Mouse (Mus musculus) midbrain, embryonic 14.5 days (tissue): ENCODE measurements around the gene Txn1. TPM values are rescaled to one million over a fixed set of nuclear protein-coding genes. Genes with fewer than 3 reads are reported as not detected.

ENCODE experiments used
- ATAC-seq: fragments of 200-750 bp; cut with Nextera tagmentation; 2 replicates; pipeline ENCODE4 v1.8.0; 2017; ENCODE audit warnings: moderate number of reproducible peaks, moderate library complexity; ENCODE audit not compliant: low FRiP score, low TSS enrichment
- DNase-seq: peaks from one replicate; pipeline ENCODE4 v3.0.0-alpha.2; 2015
- H3K27ac ChIP-seq: fragments of 300-500 bp; sonication (generic); replicated peaks from 2 replicates; pipeline ENCODE4 v1.5.1; 2014; ENCODE audit warnings: mild to moderate bottlenecking, low read depth, low read length, moderate library complexity
- H3K27me3 ChIP-seq: fragments of 300-500 bp; sonication (generic); 2 replicates; pipeline ENCODE4 v1.6.1; 2014; ENCODE audit warnings: low read length, control low read depth, mixed read lengths; ENCODE audit not compliant: control insufficient read depth, insufficient read depth
- H3K36me3 ChIP-seq: fragments of 300-500 bp; sonication (generic); 2 replicates; pipeline ENCODE4 v1.6.1; 2014; ENCODE audit warnings: low read length, control low read depth; ENCODE audit not compliant: control insufficient read depth, insufficient read depth
- H3K4me1 ChIP-seq: fragments of 300-500 bp; sonication (generic); 2 replicates; pipeline ENCODE4 v1.6.1; 2014; ENCODE audit warnings: mild to moderate bottlenecking, antibody characterized with exemption, low read length, control low read depth; ENCODE audit not compliant: control insufficient read depth, insufficient read depth
- H3K4me2 ChIP-seq: fragments of 300-500 bp; sonication (generic); 2 replicates; pipeline ENCODE4 v1.6.1; 2014; ENCODE audit warnings: mild to moderate bottlenecking, low read length, moderate library complexity
- H3K4me3 ChIP-seq: fragments of 300-500 bp; sonication (generic); replicated peaks from 2 replicates; pipeline ENCODE4 v1.5.1; 2014; ENCODE audit warnings: low read depth, low read length
- H3K9ac ChIP-seq: fragments of 300-500 bp; sonication (generic); replicated peaks from 2 replicates; pipeline ENCODE4 v1.6.1; 2014; ENCODE audit warnings: mild to moderate bottlenecking, low read length, moderate library complexity
- H3K9me3 ChIP-seq: fragments of 300-500 bp; sonication (generic); 2 replicates; pipeline ENCODE4 v1.6.1; 2016; ENCODE audit warnings: low read length, control low read depth, mixed read lengths; ENCODE audit not compliant: control insufficient read depth
- WGBS: fragments of 180-500 bp; shearing (Covaris S2); extraction: QIAGEN DNeasy Blood & Tissue Kit; methylation state at CpG from one replicate; pipeline ENCODE4 v1.1.7; 2014; 5-methylcytosine and 5-hydroxymethylcytosine counted together
- polyA plus RNA-seq: library from polyadenylated mRNA; unstranded; fragments of >200 nt; fragmentation: Nextera tagmentation; extraction: Ambion mirVana; gene quantifications from 2 replicates; pipeline ENCODE4 v1.2.1, GENCODE M21; 2014

Gene Txn1
- polyA plus RNA-seq, 1 experiment from 2014 or later = 282 TPM

- ATAC-seq = no peak
- Histone ChIP-seq H3K4me1 (peaks cover 12% of the 10 kb centered on the region), H3K4me3 (no peak overlapping the region), H3K4me2 (no peak overlapping the region), H3K36me3 (peaks cover 44% of the 10 kb centered on the region), H3K27me3 (no peaks in the 10 kb centered on the region), H3K9ac (no peak overlapping the region), H3K27ac (no peak overlapping the region), H3K9me3 (no peaks in the 10 kb centered on the region)
- WGBS = 95% methylated on average over 3 of the region's 3 CpGs
- DNase-seq = no peak
Observed at GRCm38 (mm10) chr4:57952416-57952815, 3.8 kb downstream of the Txn1 start.

DNA sequence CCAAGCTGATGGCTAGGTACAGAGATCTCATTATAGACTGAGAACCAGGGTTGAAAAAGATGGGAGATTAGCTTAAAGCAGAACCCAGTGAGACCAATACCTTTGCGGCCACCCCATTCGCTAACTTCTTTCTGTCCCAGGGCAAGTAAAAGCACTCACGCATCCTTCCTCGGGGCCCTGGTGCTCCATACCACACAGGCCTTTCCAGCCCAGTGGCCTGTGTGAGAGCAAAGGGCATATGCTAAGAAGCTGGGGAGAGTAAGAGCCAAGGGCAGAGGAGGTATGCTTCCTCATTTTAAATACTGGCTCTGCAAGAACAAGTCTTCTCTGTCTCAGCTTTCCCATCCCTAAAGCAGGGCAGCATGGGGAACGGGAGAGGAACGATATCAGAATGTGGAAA, 6.3 kb downstream of the Txn1 start:
- Histone ChIP-seq H3K36me3 (peaks cover 65% of the 10 kb centered on the region), H3K4me1 (peaks cover 6% of the 10 kb centered on the region), H3K9me3 (no peaks in the 10 kb centered on the region), H3K4me3 (no peak overlapping the region), H3K9ac (no peak overlapping the region), H3K27ac (no peak overlapping the region), H3K27me3 (no peaks in the 10 kb centered on the region), H3K4me2 (no peak overlapping the region)
- 96% methylated on average over 6 of the region's 6 CpGs for WGBS
- DNase-seq (no peak), ATAC-seq (no peak)

- Histone ChIP-seq H3K4me1 (no peaks in the 10 kb centered on the region), H3K27ac (no peak overlapping the region), H3K9ac (no peak overlapping the region), H3K9me3 (no peaks in the 10 kb centered on the region), H3K4me2 (no peak overlapping the region), H3K36me3 (peaks cover 82% of the 10 kb centered on the region), H3K27me3 (no peaks in the 10 kb centered on the region), H3K4me3 (no peak overlapping the region)
- DNase-seq (no peak), ATAC-seq (no peak)
- 100% methylated on average over 4 of the region's 4 CpGs for WGBS
Observed at GRCm38 (mm10) chr4:57947476-57947875, 8.7 kb downstream of the Txn1 start.

DNA sequence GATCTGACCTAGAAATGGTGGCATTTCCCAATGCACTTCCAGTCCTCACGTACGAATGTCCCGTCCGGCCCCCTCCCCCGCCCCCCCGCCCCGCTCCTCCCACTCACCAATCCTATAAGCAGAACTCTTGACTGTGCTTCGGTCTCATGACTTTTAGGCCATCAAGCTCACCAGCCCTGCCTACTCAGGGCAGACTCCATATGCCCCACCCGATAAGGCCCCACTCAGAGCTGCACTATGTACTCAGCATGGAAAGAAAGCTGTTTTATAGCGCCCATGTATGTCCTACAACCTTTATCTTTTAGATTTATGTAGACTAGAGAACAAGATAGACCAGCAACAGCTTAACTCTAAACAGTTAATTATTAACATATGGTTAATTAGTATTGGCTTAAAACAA, 9.2 kb downstream of the Txn1 start:
- ATAC-seq (no peak), DNase-seq (no peak)
- Histone ChIP-seq H3K4me1 (no peaks in the 10 kb centered on the region), H3K4me3 (no peak overlapping the region), H3K4me2 (no peak overlapping the region), H3K9ac (no peak overlapping the region), H3K27ac (no peak overlapping the region), H3K9me3 (no peaks in the 10 kb centered on the region), H3K36me3 (peaks cover 85% of the 10 kb centered on the region), H3K27me3 (no peaks in the 10 kb centered on the region)
- 95% methylated on average over 10 of the region's 10 CpGs for WGBS

DNA sequence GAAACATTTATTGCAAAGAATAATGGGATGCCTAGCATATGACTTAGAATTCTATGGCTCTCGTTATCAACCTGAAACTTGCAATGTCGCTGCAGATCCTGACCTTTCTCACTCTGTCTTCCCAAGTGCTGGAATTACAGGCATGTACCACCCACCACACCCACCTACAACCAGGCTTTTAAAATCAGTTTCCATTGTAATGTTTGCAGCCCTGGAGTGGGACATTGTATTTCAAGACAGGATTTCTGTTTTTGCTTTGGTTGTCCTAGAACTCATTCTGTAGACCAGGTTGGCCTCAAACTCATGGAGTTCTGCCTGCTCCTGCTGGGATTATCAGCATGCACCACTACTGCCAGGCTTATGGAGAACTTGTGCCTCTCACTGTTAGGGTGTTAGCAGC, 13.3 kb downstream of the Txn1 start:
- Histone ChIP-seq H3K9me3 (no peaks in the 10 kb centered on the region), H3K9ac (no peak overlapping the region), H3K27me3 (no peaks in the 10 kb centered on the region), H3K27ac (no peak overlapping the region), H3K4me2 (no peak overlapping the region), H3K4me3 (no peak overlapping the region), H3K4me1 (no peaks in the 10 kb centered on the region), H3K36me3 (peaks cover 46% of the 10 kb centered on the region)
- 94% methylated on average over 2 of the region's 2 CpGs for WGBS
- no peak for ATAC-seq
- no peak for DNase-seq

- DNase-seq = no peak
- Histone ChIP-seq H3K27ac (no peak overlapping the region), H3K9me3 (no peaks in the 10 kb centered on the region), H3K36me3 (peaks cover 28% of the 10 kb centered on the region), H3K27me3 (no peaks in the 10 kb centered on the region), H3K4me1 (no peaks in the 10 kb centered on the region), H3K4me2 (no peak overlapping the region), H3K4me3 (no peak overlapping the region), H3K9ac (no peak overlapping the region)
- 95% methylated on average over 4 of the region's 4 CpGs for WGBS
- ATAC-seq = no peak
Observed at GRCm38 (mm10) chr4:57940631-57941030, 15.6 kb downstream of the Txn1 start.

GRCm38 (mm10) chr4:57937292-57937691, 18.9 kb downstream of the Txn1 start:
- ATAC-seq = no peak
- Histone ChIP-seq H3K27ac (no peak overlapping the region), H3K4me2 (no peak overlapping the region), H3K36me3 (0 out of 2 replicates have a peak, but pooled peaks cover 1% of the 10 kb centered on the region), H3K4me1 (no peaks in the 10 kb centered on the region), H3K9ac (no peak overlapping the region), H3K9me3 (no peaks in the 10 kb centered on the region), H3K4me3 (no peak overlapping the region), H3K27me3 (no peaks in the 10 kb centered on the region)
- DNase-seq = no peak
- WGBS = 92% methylated on average over 6 of the region's 6 CpGs

GRCm38 (mm10) chr4:57934181-57934580, 22.0 kb downstream of the Txn1 start:
- 73% methylated on average over 5 of the region's 5 CpGs for WGBS
- H3K36me3 ChIP-seq = no peaks in the 10 kb centered on the region
- H3K4me1 ChIP-seq = no peaks in the 10 kb centered on the region
- DNase-seq (no peak), ATAC-seq (no peak)
- H3K9ac ChIP-seq = no peak overlapping the region
- no peak overlapping the region for H3K27ac ChIP-seq
- H3K27me3 ChIP-seq = no peaks in the 10 kb centered on the region
- no peak overlapping the region for H3K4me3 ChIP-seq
- H3K4me2 ChIP-seq = no peak overlapping the region
- H3K9me3 ChIP-seq = no peaks in the 10 kb centered on the region

DNA sequence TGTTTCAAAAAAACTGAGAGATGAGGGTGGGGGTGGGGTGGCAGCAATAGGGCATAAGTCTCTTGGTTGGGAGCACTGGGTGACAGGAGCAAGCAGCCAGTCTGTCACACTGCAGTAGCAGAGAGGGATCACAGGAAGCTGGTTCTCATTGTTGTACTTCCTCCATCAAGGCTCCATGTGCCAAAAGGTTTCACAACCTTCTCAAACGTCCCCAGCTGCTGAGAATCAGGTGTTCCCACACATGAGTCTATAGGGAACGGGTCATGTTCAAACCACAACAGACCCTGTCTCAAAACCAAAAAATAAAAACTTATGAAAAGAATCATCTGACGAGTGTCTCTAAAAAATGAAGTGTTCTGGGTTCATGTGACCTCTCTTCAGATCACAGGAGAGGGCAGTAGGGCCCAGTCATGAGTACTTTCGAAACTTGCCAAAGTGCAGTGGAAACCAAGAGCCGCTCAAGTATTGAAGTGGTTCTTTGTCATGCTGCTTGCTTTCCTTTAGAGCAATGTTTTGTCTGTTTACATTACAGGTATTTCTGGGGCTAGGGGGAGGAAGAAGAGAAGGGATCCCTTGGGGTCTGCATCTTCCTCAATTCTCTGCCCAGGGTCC, 25.5 kb downstream of the Txn1 start:
- H3K27ac ChIP-seq = no peak overlapping the region
- no peak for ATAC-seq
- no peak for DNase-seq
- no peak overlapping the region for H3K9ac ChIP-seq
- H3K27me3 ChIP-seq = no peaks in the 10 kb centered on the region
- no peak overlapping the region for H3K4me2 ChIP-seq
- no peak overlapping the region for H3K4me3 ChIP-seq
- WGBS = 85% methylated on average over 5 of the region's 5 CpGs
- no peaks in the 10 kb centered on the region for H3K4me1 ChIP-seq
- no peaks in the 10 kb centered on the region for H3K9me3 ChIP-seq
- no peaks in the 10 kb centered on the region for H3K36me3 ChIP-seq
